Mouse (Mus musculus): Measurements from ENCODE around the gene Adssl1.

Adssl1 gene

DNA sequence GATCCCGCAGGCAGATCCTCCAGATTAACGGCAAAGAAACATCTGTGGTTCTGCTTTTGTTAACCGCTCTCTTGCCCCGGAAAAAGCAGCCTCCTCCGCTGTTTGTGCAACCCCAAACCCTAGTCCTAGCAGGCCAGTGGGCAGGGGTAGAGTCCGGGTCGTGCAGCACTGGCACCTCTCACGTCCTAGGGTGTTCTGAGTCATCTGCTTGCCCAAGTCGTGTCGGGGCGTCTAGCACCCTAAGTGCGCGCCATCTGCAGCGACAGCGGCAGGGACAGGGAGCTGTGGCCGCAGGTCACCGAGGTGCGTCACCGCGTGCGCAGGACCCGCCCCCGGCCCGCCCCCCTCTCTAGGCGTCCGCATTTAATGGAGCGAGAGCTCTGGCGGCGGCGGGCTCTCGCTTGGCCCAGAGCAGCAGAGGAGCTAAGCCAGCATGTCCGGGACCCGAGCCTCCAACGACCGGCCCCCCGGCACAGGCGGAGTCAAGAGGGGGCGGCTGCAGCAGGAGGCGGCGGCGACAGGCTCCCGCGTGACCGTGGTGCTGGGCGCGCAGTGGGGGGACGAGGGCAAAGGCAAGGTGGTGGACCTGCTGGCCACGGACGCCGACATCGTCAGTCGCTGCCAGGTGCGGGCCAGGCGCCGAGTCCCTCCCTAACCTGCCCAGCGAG lies at the start of gene Adssl1:
Adssl1 (plus strand) TSS at position 360 of the 668 bp plus-strand sequence.
- DNase-seq: peak; percentile 42 to 51

DNA sequence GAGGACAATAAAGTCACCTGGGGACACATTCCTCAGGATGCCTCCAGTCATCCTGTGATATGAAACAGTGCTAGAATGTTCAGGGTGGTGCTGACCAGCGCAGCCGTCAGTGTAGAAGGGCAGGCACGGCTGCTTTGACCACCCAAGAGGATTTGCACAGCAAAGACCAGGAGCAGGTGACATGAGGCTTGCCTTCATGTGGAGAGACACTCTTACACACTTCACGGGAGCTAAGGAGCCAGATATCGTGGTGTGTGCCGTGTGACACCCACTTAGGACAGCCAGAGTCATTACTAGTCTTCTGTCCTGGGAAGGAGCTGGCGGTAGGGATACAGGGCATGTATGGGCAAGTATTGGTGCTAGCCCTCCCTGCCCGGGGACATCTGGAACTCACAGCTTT lies 49.7 kb upstream of the Adssl1 start:
- no peak for DNase-seq

DNA sequence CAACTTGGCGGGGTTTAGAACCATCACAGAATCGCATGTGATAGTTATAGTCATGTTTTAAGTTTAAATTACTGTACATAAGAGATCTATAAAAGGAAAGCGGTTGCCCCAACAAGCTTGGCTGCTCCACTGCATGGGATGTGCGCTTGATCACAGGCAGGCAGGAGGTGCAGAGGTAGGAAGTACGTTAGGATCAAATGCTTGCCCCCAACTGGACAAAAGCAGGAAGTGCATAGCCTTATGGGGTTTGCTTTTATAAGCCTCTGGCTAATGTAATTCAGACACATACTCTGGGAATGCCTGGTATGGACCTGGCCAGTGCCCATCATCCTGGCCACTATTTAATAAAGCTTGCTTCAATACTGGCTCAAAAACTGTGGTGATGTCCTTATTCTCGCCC lies 48.8 kb upstream of the Adssl1 start:
- no peak for DNase-seq

DNA sequence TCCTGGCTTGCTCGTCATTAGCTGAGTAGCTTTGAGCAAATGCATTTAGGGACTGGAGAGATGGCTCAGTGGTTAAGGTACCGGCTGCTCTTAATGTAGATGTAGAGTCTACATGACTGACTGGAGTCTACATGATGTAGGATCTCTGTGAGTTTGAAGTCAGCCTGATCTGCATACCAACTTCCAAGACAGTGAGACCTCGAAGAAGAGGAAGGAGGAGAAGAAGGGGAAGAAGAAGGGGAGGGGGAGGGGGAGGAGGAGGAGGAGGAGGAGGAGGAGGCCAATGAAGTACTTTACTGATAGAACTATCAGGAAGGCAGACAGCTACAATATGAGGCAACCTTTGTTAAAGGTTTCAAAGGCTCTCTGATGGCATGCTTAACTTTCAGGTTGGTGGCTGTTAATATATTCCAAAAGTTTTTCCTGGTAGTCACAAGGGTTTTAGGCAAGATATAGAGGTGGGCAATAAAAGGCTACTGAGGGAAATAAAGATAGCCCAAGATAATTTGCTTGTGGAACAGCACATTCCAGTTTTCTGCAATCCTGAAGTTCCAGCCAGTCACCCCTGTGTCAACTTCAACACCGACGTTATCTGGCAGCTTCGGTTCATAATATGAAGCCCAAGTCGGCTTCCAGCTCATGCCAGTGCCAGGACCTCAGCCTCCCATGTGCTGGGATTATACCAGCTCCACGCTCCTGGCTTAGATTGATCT lies 44.4 kb upstream of the Adssl1 start:
- DNase-seq: no peak

DNA sequence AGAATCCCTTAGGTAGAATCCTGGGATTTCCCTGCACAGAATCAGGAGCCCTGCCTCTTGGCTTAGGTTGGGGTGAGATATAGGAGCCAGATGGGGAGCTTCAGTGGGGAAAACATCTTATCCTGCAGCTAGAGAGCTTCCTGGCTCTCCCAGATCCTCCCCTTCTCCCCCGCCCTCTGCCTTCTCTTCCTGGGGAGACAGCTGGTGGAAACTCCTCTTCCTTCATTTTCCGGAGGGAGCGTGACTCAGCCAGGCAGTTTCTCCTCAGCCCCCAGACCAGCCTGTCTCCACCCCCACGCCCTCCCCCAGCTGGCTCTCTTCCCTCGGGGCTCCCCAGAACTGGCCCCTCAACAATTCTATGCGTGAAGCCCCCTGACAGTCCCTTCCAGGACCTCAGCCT lies 43.5 kb upstream of the Adssl1 start:
- DNase-seq: no peak

DNA sequence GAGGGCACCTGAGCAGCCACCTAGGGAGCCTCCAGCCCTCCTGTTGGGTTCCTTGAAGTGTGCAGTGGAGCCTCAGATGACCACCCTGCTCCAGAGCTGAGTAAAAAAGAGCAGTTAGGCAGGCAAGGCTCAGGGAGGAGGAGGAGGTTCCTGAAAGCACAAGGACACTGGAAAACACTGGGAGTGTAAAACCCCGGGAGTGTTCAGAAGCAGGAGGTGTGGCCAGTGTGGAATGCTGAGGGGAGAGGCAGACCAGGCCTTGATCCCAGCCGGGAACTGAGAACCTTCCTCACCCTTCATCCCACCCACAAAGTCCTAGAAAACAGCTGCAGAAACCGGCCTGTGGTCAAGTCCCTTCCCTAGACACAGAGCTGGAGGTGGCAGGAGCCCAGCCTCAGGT lies 43.1 kb upstream of the Adssl1 start:
- DNase-seq: no peak

DNA sequence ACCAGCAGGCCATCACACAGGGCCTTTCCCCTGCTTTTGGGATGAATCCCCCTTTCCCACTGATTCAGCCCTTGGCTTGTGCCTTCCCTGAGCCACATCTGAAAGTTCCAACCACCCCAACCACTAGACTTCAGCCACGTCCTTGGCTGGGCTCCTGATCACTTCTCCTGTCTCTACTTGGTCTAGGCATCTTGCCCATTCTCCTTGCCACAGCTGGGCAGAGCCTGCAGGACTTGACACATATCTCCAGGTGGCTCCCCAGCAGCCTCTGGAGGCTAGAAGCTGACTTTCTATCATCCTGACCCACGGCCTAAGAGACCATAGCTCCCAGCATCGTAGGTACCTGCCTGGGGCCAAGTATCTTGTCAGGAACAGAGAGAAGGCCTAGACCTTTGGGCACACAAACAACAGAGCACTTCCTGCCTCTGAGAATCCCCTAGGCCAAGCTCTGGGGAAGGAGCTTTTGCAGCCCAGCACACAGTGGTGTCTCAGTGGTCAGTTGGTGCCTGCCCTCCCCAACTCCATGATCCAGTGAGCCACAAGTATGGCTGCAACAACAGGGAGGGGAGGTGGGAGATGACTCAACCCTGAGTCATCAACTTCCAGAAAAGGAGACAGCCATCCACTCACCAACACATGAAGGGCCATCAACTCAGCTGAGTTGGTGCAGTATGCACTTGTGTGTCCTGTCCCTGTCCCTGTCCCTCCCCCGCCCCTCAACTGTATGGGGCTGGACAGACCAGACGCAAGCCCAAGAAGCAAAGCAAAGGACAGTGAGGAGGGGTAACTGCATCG lies 41.4 kb upstream of the Adssl1 start:
- no peak for DNase-seq

DNA sequence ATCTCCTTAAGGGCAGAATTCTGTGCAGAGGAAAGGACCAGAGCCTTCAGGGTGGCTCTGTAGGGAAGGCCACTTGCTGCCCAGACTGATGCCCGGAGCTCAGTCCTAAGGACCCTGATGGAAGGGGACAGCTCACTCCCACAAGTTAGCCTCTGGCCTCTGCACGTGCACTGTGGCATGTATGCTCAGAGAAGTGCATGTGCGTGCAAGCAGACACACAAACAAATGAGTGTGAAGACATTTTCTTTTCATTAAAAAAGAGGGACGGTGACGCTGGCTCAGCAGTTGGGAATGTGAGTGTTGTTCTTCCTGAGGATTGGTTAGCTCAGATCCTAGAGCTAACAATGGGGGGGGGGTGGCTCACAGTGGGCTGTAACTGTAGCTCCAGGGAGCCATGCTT lies 40.4 kb upstream of the Adssl1 start:
- no peak for DNase-seq

DNA sequence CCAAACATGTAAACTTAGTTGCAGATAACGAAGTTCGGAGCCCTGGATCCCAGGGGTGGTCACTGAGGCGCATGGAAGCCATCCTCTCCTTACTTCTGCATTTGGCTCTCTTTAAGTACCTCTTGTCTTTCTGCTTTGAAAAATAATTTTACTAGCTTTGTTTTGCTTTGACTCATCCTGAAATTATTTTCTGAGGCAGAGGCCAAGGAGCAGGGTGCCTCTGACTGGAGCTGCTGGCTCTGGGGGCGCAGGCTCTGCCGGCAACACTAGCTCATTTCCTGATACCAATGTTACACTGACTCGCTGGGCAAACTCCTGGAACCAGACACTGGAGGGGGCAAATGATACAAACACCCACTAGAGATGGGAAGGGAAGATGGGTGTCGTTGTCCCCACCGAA lies 39.9 kb upstream of the Adssl1 start:
- DNase-seq: no peak

DNA sequence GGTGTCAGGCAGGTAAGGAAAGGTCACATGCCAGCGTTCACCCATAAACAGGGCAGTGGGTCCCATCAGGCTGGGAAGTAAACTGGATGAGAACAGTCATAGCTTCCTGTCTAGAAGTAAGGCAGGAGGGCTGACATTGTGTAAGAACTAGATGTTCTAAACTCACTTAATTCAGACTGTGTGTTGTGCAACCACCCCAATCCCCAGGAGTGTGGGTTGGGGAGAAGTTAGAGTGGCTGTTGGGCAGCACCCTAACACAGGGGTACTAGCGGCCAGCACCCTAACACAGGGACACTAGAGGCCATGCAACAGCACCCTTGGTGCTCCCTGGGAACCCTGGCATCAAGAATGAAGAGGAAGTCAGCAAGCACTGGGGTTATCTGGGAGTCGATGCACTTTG lies 38.7 kb upstream of the Adssl1 start:
- no peak for DNase-seq

DNA sequence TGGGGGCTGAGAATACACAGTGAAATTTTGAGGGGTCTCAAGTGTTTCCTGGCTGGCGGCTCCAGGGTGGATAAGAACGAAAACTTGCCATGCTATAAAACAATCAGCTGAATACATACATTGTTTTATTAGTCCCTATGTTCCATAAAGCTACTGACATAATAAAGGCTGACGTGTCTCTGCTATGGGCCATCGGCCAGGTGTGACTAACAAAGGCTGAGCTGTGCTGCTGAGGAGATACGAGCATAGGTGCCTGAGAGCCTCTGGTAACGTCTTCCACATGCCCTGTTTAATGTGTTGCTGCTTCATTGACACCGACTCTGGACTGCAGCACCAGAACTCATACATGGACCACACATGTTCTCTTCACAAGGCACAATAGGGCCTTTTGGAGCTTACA lies 34.9 kb upstream of the Adssl1 start:
- no peak for DNase-seq

DNA sequence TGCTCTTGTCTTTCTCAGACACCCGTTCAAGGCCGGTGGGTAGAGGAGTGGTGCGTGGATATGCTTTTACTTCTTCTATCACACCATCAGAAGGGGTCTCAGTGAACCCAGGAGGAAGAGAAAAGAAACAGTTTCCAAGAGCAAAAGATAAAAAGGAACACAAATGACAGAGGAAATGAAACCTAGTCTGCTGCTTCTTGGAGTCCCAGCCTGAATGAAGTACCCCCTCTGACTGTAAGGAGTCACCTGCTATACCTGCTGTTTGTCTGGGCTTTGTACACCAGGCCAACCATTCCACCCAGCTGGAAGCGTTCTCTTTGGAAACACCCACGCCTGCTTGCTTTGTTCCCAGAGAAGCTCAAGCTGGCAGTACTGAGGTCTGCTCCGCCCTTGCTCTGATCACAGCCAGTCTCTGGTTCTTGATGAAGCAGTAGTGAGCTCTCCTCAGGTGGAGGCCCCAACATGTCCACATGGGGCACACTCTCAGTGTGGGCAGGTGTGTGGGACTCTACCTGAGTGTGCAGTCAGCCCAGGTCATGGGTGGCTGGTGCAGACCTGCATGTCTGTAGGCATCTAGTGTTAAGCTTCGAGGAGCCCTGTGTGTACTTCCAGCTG lies 33.8 kb upstream of the Adssl1 start:
- no peak for DNase-seq

DNA sequence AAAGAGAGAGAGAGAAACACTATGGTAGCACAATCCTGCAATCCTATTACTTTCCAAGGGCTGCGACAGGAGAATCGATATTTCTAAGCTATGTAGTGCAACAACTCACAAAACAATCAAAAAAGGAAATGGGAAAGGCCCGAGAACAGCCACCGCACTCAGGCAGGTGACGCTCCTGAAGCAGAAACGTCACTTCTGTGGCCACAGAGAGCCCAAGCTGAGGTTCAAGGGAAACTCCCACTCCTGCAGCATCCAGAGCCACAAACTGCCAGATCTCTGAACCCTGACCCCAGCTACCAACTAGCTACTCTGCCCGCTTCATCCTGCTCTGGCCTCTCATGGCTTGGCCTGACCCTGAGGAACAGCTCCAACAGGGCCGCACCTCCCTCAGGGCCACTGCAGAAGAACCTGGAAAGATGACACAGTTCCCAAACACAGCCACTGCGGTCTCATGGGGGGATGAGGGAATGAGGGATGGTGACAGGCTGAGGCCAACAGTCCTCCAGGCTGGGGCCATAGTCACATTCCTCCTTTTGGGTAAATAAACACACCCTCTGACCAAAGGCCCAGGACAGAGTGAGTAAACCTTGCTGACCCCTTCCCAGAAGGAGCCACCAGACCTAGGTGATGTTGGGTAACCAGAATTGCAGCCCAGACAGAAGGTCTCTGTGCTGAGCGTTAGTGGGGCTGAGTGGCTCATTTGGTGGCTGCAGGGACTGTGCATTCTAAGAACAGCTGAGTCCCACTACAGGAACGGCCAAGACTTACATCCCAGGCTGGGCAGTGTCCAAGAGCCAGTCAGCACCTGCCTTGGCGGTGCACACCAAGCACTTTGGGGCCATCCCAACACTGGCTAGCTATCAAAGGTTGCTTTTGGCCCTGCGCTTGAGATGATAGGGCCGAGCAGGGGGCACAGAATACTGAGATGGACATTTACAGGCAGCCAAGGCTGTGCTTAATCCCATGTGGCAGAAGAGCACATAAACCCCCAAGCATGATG lies 32.4 kb upstream of the Adssl1 start:
- no peak for DNase-seq

DNA sequence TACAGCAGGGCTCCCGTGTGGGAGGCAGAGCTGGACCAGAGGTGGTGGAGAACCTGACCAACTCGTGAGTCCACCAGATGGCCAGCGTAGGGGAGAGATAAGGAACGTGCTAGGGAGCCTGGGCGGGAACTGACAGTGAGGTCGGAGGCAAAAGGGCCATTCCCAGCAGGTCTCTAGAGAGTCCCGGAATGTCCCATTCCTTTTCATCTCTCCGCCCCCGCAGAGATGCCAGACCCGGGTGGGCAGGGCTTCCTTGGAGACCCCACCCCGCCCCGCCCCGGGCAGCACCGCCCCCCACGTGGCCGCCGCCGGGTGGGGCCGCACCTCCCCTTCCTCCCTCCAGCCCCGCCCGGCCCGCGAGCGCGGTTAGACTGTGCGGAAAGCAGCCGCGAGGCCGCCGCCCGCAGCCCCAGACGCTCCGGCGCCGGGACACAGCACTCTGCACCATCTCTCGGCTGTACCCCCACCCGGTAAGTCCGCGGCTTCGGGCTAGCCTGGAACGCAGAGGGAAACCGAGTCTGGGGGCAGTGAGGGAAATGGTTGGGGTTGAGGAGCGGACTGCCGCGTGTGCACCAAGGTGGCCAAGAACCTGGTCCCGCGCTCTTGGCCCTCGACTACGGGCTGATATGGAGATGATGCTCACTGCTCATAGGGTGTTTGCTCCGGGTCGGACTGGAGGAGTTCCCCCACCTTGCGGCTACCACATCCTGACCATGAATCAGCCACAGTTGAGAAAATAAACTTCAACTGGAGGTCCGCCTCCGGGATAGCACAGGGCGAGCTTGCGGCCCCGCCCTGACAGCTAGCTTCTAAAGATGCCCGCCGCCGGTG lies 31.2 kb upstream of the Adssl1 start, which contains the start of gene Inf2:
Inf2 (plus strand) TSS at position 359 of the 831 bp plus-strand sequence.
- DNase-seq: peak; percentile 68 to 69

DNA sequence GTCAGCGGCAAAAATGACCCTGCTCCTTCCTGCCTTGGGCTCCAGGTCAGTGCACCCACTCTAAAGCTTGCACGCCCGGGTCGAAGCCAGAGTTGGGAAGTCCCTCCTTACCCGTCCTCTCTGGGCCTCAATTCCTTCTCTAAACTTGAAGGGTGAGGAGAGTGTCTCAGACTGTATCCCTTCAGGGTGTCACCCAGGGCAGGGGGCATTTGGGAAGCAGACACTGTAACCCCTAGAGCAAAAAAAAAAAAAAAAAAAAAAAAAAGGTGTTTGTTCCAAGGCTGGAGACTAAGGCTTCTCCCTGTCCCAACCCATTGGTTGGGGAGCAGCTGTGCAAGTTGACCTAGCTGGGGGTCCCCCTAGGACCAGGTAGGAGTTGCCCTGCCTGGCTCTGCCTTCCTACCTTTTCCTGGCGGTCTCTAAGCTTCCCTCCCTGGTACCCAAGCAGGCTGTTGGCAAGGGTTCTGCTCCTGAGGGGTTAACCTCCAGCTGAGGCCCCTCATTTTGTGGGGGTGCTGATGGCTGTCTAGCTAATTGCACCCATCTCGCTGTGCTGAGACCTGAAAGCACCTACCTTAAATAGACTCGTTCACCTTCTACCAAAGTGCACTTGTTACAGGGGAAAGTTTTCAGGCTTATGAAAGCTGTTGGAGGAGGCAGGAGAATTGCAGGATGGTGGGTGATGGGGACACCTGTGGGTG lies 30.2 kb upstream of the Adssl1 start:
- no peak for DNase-seq

DNA sequence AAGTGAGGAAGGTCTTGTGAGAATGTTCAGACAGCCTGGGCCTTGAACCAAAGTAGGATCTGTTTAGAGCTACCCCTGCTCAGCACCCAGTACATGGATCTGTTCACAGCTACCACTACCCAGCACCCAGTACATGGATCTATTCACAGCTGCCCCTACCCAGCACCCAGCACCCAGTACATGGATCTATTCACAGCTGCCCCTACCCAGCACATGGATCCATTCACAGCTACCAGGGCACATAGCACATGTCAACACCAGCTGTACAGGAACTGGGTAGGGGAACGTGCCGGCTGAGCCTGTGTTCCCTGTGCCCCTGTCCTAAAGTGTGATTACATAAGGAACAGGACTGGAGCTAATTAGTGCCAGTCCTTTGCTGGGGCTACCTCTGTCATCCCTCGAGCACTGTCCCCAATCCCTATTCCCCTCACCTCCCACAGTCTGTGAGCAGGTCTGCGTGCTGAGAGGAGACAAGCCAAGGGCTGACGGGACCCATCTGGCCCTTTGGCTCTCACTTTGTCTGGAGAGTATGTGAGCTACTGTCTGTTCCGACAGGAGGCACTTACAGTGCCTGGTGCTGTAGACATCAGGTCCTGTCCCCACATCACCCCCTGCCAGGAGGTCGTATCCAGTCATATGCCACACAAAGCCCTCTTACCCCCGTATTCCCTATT lies 29.1 kb upstream of the Adssl1 start:
- DNase-seq: no peak

DNA sequence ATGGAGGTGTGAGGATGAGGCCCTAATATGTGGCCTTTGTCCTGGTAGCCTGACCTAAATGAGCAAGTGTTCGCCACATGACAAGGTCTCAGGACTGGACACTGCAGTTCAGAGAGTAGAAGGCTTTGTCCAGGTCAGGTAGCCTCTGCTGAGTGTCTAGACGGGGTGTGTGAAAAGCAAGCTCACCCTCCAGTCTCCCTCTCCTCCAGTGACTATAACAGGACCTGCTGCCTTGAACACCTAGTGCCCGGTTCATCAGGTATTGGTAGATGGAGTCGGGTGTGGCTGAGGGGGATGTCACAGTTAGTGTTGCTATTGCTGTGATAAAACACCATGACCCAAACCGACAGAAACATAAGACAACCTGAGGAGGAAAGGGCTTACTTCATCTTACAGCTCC lies 28.6 kb upstream of the Adssl1 start:
- DNase-seq: no peak

DNA sequence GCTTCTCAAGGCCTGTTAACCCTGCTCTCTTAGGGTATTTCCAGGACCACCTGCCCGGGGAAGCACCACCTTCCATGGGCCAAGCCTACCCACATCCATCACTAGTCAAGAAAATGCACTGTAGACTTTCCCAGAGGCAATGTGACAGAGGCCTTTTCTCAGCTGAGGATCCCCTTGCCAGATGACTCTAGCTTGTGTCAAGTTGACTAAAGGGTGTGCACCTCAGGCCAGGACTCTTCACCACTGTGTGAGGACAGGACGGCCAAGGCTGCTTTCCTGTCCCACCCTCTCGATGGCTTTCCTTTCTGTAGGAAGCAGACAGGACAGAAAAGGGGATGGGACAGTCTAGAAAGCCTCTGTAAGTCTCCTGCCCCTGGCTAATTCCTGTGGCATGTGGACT lies 28.1 kb upstream of the Adssl1 start:
- DNase-seq: no peak

DNA sequence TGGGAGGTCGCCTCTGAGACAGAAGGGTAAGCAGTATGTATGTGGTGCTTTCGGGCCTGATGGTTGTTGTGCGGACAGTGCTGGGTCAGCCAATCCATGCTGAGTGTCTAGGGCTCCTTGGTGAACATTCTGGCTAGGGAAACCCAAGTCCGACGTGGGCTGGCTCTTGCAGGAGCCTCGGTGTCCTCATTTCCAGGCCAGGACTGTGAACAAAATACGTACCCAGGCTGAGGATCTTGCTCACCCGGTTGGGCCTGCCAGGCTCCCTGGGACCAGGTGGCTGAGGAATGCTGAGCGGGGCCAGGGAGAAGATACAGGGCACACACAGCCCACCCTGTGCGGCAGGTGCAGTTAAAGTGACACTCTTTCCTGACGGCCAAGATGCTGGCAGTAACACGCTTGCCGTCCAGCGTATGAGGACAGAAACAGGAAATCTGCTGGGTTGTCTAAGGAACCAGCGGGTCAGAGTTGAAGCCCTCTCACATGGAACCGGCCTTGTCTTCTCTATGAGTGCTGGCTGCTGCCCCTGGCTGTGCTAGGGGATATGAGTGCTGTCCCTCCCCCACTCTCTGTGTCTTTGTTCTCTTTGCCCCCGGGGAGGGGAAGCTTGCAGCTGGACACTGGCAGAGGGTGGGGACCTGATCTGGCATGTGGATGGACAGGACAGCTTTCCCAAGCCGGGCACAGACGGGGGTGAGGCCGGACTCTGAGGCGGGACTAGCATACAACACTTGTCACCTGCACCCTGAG lies 26.7 kb upstream of the Adssl1 start:
- no peak for DNase-seq

Measured in thymus, adult 18-20 months (tissue).